Mouse (Mus musculus) thymus, adult 2 months (tissue): Measurements from ENCODE around the gene Lmo2.

ENCODE experiments used
- CTCF ChIP-seq: fragments of 200-500 bp; IDR thresholded peaks from 2 replicates; pipeline ENCODE4 v1.5.1; 2012; ENCODE audit warnings: mild to moderate bottlenecking, control low read depth, low read length, moderate library complexity, borderline replicate concordance; ENCODE audit not compliant: control insufficient read depth, poor library complexity, insufficient read depth; ENCODE audit errors: extremely low read depth
- POLR2A ChIP-seq: fragments of 200-500 bp; IDR thresholded peaks from 2 replicates; pipeline ENCODE4 v1.6.1; 2012; ENCODE audit warnings: mild to moderate bottlenecking, low read length, control low read depth, moderate library complexity; ENCODE audit not compliant: control insufficient read depth, poor library complexity, insufficient read depth; ENCODE audit errors: extremely low read depth

GRCm38 (mm10) chr2:103971838-103972237 is 14.1 kb downstream of the Lmo2 start:
- no peak for TF ChIP-seq CTCF
- no peak for TF ChIP-seq POLR2A
